Mouse (Mus musculus) MEL (cell line): Measurements from ENCODE around the gene Timm22. TPM values are rescaled to one million over a fixed set of nuclear protein-coding genes. Genes with fewer than 3 reads are reported as not detected.

Experiments
- DNase-seq: peaks from one replicate; pipeline ENCODE4 v3.0.0; 2011; ENCODE audit warnings: low read depth, low spot score
- H3K27ac ChIP-seq: 2 replicates; pipeline ENCODE4 v1.5.1; 2012; ENCODE audit warnings: low read depth, mild to moderate bottlenecking, control low read depth, low read length, moderate library complexity; ENCODE audit not compliant: control insufficient read depth
- H3K27me3 ChIP-seq, 2 experiments: fragments of 150-350 bp in 1 of 2; sonication (generic) in 1 of 2; 2 replicates each; pipeline ENCODE4 v1.6.1; 2012; ENCODE audit warnings: low read length in 2 of 2, mild to moderate bottlenecking in 2 of 2, improper control_type of control experiment in 1 of 2, moderate library complexity in 1 of 2; ENCODE audit not compliant: insufficient read depth in 2 of 2, control insufficient read depth in 1 of 2
- H3K36me3 ChIP-seq, 2 experiments: 2 replicates each; pipeline ENCODE4 v1.6.1; 2012 to 2014; ENCODE audit warnings: low read length in 2 of 2, improper control_type of control experiment in 1 of 2, inconsistent platforms in 1 of 2, mild to moderate bottlenecking in 1 of 2; ENCODE audit not compliant: insufficient read depth in 2 of 2, control insufficient read depth in 1 of 2
- H3K4me1 ChIP-seq, 2 experiments: fragments of 150-350 bp in 1 of 2; sonication (generic) in 1 of 2; 2 replicates each; pipeline ENCODE4 v1.6.1; 2012; ENCODE audit warnings: low read length in 2 of 2, improper control_type of control experiment in 1 of 2, mild to moderate bottlenecking in 1 of 2; ENCODE audit not compliant: insufficient read depth in 2 of 2, control insufficient read depth in 1 of 2
- H3K4me3 ChIP-seq, 2 experiments: fragments of 150-350 bp in 1 of 2; sonication (generic) in 1 of 2; 2 replicates each; pipeline ENCODE4 v1.5.1; 2012; ENCODE audit warnings: low read depth in 2 of 2, low read length in 2 of 2, mild to moderate bottlenecking in 2 of 2, moderate library complexity in 2 of 2, control low read depth in 1 of 2, improper control_type of control experiment in 1 of 2; ENCODE audit not compliant: control insufficient read depth in 1 of 2, insufficient read depth in 1 of 2
- H3K79me2 ChIP-seq: 2 replicates; pipeline ENCODE4 v1.6.1; 2012; ENCODE audit warnings: mild to moderate bottlenecking, low read length, moderate library complexity; ENCODE audit not compliant: control insufficient read depth, poor library complexity, insufficient read depth
- H3K9ac ChIP-seq: 2 replicates; pipeline ENCODE4 v1.6.1; 2012; ENCODE audit warnings: low read depth, mild to moderate bottlenecking, control low read depth, low read length, moderate library complexity; ENCODE audit not compliant: control insufficient read depth, poor library complexity, severe bottlenecking
- H3K9me3 ChIP-seq: fragments of 150-350 bp; sonication (generic); replicated peaks from 2 replicates; pipeline ENCODE4 v1.6.1; 2012; ENCODE audit warnings: mild to moderate bottlenecking, low read length, improper control_type of control experiment, moderate library complexity; ENCODE audit not compliant: insufficient read depth
- CHD1 ChIP-seq: IDR thresholded peaks from 2 replicates; pipeline ENCODE4 v1.6.1; 2012; ENCODE audit warnings: low read depth, mild to moderate bottlenecking, inconsistent platforms, low read length, improper control_type of control experiment
- CHD2 ChIP-seq: IDR thresholded peaks from 2 replicates; pipeline ENCODE4 v1.6.1; 2011; ENCODE audit warnings: low read length, improper control_type of control experiment
- CTCF ChIP-seq, 3 experiments: IDR thresholded peaks in 2 of 3; conservative IDR thresholded peaks in 1 of 3; 2 replicates each; pipeline ENCODE4 v1.5.1; 2011 to 2012; ENCODE audit warnings: low read length in 3 of 3, low read depth in 2 of 3, mild to moderate bottlenecking in 2 of 3, improper control_type of control experiment in 1 of 3, inconsistent platforms in 1 of 3, mixed read lengths in 1 of 3, moderate library complexity in 1 of 3; ENCODE audit not compliant: control insufficient read depth in 1 of 3, insufficient read depth in 1 of 3, poor library complexity in 1 of 3, severe bottlenecking in 1 of 3
- EP300 ChIP-seq, 2 experiments: IDR thresholded peaks; 2 replicates each; pipeline ENCODE4 v1.6.1; 2011; ENCODE audit warnings: improper control_type of control experiment in 2 of 2, low read length in 2 of 2, low read depth in 1 of 2, mild to moderate bottlenecking in 1 of 2
- ETS1 ChIP-seq: IDR thresholded peaks from 2 replicates; pipeline ENCODE4 v1.6.1; 2012; ENCODE audit warnings: low read depth, mild to moderate bottlenecking, inconsistent platforms, low read length, improper control_type of control experiment, moderate library complexity
- GATA1 ChIP-seq: IDR thresholded peaks from 2 replicates; pipeline ENCODE4 v1.6.1; 2011; ENCODE audit warnings: low read depth, low read length, improper control_type of control experiment
- HCFC1 ChIP-seq: IDR thresholded peaks from 2 replicates; pipeline ENCODE4 v1.6.1; 2012; ENCODE audit warnings: low read depth, mild to moderate bottlenecking, inconsistent platforms, low read length, improper control_type of control experiment, moderate library complexity
- JUND ChIP-seq: IDR thresholded peaks from 2 replicates; pipeline ENCODE4 v1.6.1; 2011; ENCODE audit warnings: low read depth, mild to moderate bottlenecking, improper control_type of control experiment, low read length
- MAFK ChIP-seq: IDR thresholded peaks from 2 replicates; pipeline ENCODE4 v1.6.1; 2011; ENCODE audit warnings: low read depth, mild to moderate bottlenecking, low read length, improper control_type of control experiment, borderline replicate concordance
- MAZ ChIP-seq: IDR thresholded peaks from 2 replicates; pipeline ENCODE4 v1.6.1; 2012; ENCODE audit warnings: low read depth, mild to moderate bottlenecking, inconsistent platforms, low read length, improper control_type of control experiment
- MEF2A ChIP-seq: IDR thresholded peaks from 2 replicates; pipeline ENCODE4 v1.6.1; 2014; ENCODE audit warnings: low read depth, mild to moderate bottlenecking, inconsistent platforms, low read length, improper control_type of control experiment; ENCODE audit not compliant: poor library complexity, insufficient replicate concordance, severe bottlenecking; ENCODE audit errors: extremely low read depth
- MXI1 ChIP-seq: IDR thresholded peaks from 2 replicates; pipeline ENCODE4 v1.6.1; 2011; ENCODE audit warnings: mild to moderate bottlenecking, low read depth, low read length, improper control_type of control experiment
- MYC ChIP-seq: IDR thresholded peaks from 2 replicates; pipeline ENCODE4 v1.6.1; 2011; ENCODE audit warnings: low read depth, mild to moderate bottlenecking, low read length, improper control_type of control experiment, moderate library complexity
- NELFE ChIP-seq: IDR thresholded peaks from 2 replicates; pipeline ENCODE4 v1.6.1; 2011; ENCODE audit warnings: low read depth, low read length, improper control_type of control experiment
- NRF1 ChIP-seq: IDR thresholded peaks from 2 replicates; pipeline ENCODE4 v1.6.1; 2014; ENCODE audit warnings: low read depth, mild to moderate bottlenecking, inconsistent platforms, low read length, improper control_type of control experiment, moderate library complexity; ENCODE audit not compliant: poor library complexity, insufficient read depth, severe bottlenecking
- POLR2A ChIP-seq, 2 experiments: IDR thresholded peaks; 2 replicates each; pipeline ENCODE4 v1.6.1; 2011 to 2012; ENCODE audit warnings: low read length in 2 of 2, mild to moderate bottlenecking in 2 of 2, control low read depth in 1 of 2, improper control_type of control experiment in 1 of 2, low read depth in 1 of 2, moderate library complexity in 1 of 2; ENCODE audit not compliant: control insufficient read depth in 1 of 2, insufficient read depth in 1 of 2, poor library complexity in 1 of 2
- POLR2AphosphoS2 ChIP-seq: IDR thresholded peaks from 2 replicates; pipeline ENCODE4 v1.6.1; 2011; ENCODE audit warnings: low read length, improper control_type of control experiment
- POLR2AphosphoS5 ChIP-seq: IDR thresholded peaks from 2 replicates; pipeline ENCODE4 v1.6.1; 2012; ENCODE audit warnings: low read depth, borderline replicate concordance, mild to moderate bottlenecking, inconsistent platforms, low read length, moderate library complexity, mixed read lengths
- RAD21 ChIP-seq: IDR thresholded peaks from 2 replicates; pipeline ENCODE4 v1.6.1; 2011; ENCODE audit warnings: mild to moderate bottlenecking, low read depth, low read length, improper control_type of control experiment
- SMC3 ChIP-seq: IDR thresholded peaks from 2 replicates; pipeline ENCODE4 v1.6.1; 2011; ENCODE audit warnings: low read depth, low read length, improper control_type of control experiment
- TAL1 ChIP-seq: IDR thresholded peaks from 2 replicates; pipeline ENCODE4 v1.6.1; 2012; ENCODE audit warnings: mild to moderate bottlenecking, inconsistent platforms, low read length, moderate library complexity, mixed read lengths
- TBP ChIP-seq: IDR thresholded peaks from 2 replicates; pipeline ENCODE4 v1.8.0; 2011; ENCODE audit warnings: low read depth, low read length, improper control_type of control experiment
- USF1 ChIP-seq: IDR thresholded peaks from 2 replicates; pipeline ENCODE4 v1.6.1; 2014; ENCODE audit warnings: low read depth, mild to moderate bottlenecking, inconsistent platforms, low read length, improper control_type of control experiment, moderate library complexity
- ZC3H11A ChIP-seq: IDR thresholded peaks from 2 replicates; pipeline ENCODE4 v1.6.1; 2012; ENCODE audit warnings: low read depth, mild to moderate bottlenecking, inconsistent platforms, low read length, improper control_type of control experiment
- ZNF384 ChIP-seq: IDR thresholded peaks from 2 replicates; pipeline ENCODE4 v1.6.1; 2012; ENCODE audit warnings: low read depth, mild to moderate bottlenecking, inconsistent platforms, low read length, improper control_type of control experiment
- polyA plus RNA-seq, 2 experiments: library from polyadenylated mRNA; stranded (reverse) in 1 of 2; unstranded in 1 of 2; fragments of >175 nt in 1 of 2; fragments of >200 nt in 1 of 2; gene quantifications; 2 replicates each; pipeline versions ENCODE4 v1.2.1 to v1.2.4; 2012; ENCODE audit warnings: low replicate concordance in 2 of 2, low read depth in 1 of 2; ENCODE audit not compliant: insufficient read length in 2 of 2, insufficient read depth in 1 of 2, missing spikeins in 1 of 2
- total RNA-seq: library from RNA; depleted of rRNA; stranded (reverse); fragments of 300-350 nt; gene quantifications from 2 replicates; pipeline ENCODE4 v1.2.3, GENCODE M21; 2012

Gene Timm22
- total and polyA plus RNA-seq, 3 experiments = 47.4 to 77.0 TPM; not detected in 1

- H3K27me3 ChIP-seq = no peaks in the 10 kb centered on the region
- H3K27ac ChIP-seq = no peak overlapping the region
- TF ChIP-seq MAZ (no peak), NELFE (no peak), ZNF384 (no peak), MXI1 (no peak), POLR2AphosphoS2 (no peak), TBP (no peak), GATA1 (no peak), MEF2A (no peak), RAD21 (no peak), JUND (no peak), MAFK (no peak)
- DNase-seq = no peak
- H3K4me1 ChIP-seq = no peaks in the 10 kb centered on the region
- H3K4me3 ChIP-seq = no peak overlapping the region
- peaks cover 0 to 4% of the 10 kb centered on the region in 2 experiments; a peak in 2 of 4 replicates for H3K36me3 ChIP-seq
- no peaks in the 10 kb centered on the region for H3K9me3 ChIP-seq
- H3K79me2 ChIP-seq = peaks cover 2% of the 10 kb centered on the region
- H3K9ac ChIP-seq = no peak overlapping the region
Observed at GRCm38 (mm10) chr11:76384307-76384706, 22.4 kb upstream of the Timm22 start.

GRCm38 (mm10) chr11:76385017-76385416, 21.7 kb upstream of the Timm22 start:
- Histone ChIP-seq H3K4me1 (no peaks in the 10 kb centered on the region), H3K9me3 (no peaks in the 10 kb centered on the region), H3K36me3 (peaks cover 0 to 4% of the 10 kb centered on the region in 2 experiments; a peak in 2 of 4 replicates), H3K9ac (no peak overlapping the region), H3K27me3 (no peaks in the 10 kb centered on the region), H3K4me3 (no peak overlapping the region), H3K79me2 (peaks cover 2% of the 10 kb centered on the region), H3K27ac (no peak overlapping the region)
- no peak for TF ChIP-seq RAD21
- no peak for TF ChIP-seq CHD1
- TF ChIP-seq USF1 = no peak
- TF ChIP-seq TBP = no peak
- TF ChIP-seq MEF2A = no peak
- TF ChIP-seq POLR2AphosphoS5 = no peak
- TF ChIP-seq HCFC1 = no peak
- TF ChIP-seq NRF1 = no peak
- TF ChIP-seq ZC3H11A = no peak
- no peak for TF ChIP-seq POLR2A (IDR thresholded peaks at IDR 0.05; ENCODE audit: control insufficient read depth in 1 of 2, insufficient read depth in 1 of 2, low read depth in 1 of 2, low read length in 2 of 2, poor library complexity in 1 of 2)
- no peak for TF ChIP-seq TAL1
- no peak for TF ChIP-seq EP300 (IDR thresholded peaks at IDR 0.05; ENCODE audit: low read depth in 1 of 2, low read length in 2 of 2)
- no peak for TF ChIP-seq SMC3
- no peak for TF ChIP-seq CHD2
- TF ChIP-seq CTCF (IDR thresholded peaks at IDR 0.05 in 2 of 3, conservative IDR thresholded peaks at IDR 0.05 in 1 of 3; ENCODE audit: control insufficient read depth in 1 of 3, insufficient read depth in 1 of 3, low read depth in 2 of 3, low read length in 3 of 3, poor library complexity in 1 of 3, severe bottlenecking in 1 of 3) = no peak
- TF ChIP-seq MAZ = no peak
- no peak for TF ChIP-seq MYC
- TF ChIP-seq ETS1 = no peak
- no peak for TF ChIP-seq POLR2AphosphoS2
- no peak for DNase-seq
